Mouse (Mus musculus): ENCODE measurements at regions not wholly inside any gene's neighbourhood (a gene's known extent, or its start where the extent isn't known, plus 50 kb on each side); places are given as distances from the start of the nearest gene placed in this dataset.

DNA sequence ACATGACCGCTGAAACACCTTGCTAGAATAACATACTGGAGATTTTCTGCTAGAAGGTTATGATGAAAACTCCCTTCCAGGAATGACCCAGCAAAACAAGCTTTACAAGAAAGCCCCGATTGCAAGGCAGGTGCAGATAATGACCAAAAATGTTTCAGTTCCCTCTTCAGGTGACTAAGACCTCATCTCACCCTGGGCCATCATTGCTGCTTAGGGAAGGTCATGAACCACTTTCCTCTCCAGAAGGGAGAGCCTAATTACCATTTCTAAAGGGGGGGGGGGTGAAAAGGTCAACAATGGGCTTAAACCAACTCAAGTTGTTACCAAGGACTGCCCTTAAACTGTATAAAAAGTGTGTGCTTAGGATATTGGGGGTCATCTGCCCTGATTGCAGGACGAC lies 59.8 kb upstream of the Speer4c start:
- DNase-seq (ENCODE audit: low spot score in 2 of 2): no peak

DNA sequence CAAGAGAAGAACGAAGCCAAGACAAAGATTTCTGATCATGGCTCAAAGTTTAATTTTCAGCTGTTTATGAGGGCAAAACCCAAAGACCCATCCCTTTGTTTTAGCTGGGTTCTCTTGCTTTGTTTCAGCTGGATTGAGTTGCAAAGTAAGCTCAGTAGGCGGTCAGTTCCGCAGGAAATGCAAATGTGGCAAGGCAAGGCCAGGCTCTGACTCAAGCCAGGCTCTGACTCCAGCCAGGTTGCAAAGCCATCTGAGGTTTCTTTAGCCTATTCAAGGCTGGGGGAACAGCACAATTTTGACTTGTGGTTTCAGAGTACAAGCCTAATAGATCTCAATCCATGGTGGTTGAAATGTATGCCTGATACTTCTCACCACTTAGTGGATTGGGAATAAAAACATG lies 60.5 kb upstream of the Speer4c start:
- DNase-seq (ENCODE audit: low spot score in 2 of 2): no peak

DNA sequence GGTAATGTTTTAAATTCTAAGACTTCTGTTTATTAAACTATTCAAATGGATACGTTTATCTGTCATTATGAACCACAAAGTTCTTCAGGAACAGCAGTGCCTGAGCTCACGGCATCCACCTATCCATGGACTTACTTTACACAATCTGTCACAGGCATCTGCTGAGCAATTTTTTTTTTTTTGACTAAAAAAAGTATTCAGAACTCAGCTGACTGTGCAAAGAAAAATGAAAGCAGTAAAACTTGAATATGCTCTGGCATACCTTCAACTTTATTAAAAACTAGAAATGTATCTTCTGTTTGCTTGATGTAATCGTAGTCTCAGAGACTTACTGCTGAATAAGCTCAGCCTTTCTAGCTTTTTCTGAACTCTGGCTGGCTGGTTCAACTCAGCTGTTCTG lies 62.0 kb upstream of the Speer4c start:
- DNase-seq (ENCODE audit: low spot score in 2 of 2): no peak

DNA sequence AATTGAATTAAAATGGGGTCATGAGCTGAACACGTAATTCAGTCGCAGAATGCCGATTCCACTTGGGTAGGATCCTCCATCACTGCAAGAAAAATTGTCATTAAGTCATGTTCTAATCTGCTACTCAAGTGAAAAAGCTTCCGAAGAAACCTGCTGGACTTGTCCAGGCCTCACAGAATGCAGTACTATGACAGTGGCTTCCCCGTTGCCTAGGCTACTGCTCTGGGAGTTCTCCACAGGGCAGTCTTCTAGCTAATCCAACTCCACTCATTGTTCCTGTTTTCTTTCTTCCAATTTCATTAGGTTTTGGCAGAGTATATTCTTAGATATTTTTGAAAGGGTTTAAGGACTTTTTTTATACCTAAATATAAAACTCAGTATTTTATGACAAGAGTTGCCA lies 89.5 kb upstream of the Speer4c start:
- DNase-seq (ENCODE audit: low spot score in 2 of 2): no peak

DNA sequence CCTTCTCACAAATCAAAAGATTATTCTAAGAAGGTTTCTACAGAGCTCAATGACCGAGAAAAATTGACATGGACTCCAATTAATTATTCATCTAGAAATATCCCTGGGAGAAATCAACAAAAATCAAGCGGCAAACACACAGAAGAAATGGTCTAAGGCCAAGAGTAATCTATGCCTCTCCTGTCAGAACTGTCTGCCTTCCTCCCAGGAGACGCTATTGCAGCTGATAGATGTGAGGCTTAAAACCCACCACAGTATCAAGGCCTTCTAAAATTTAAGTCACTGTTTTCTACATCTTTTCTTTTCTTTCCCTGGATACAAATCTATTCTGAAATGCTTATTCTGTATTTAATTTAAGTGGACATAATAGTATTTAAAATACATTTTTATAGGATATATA lies 102.8 kb upstream of the Speer4c start:
- no peak for DNase-seq (ENCODE audit: low spot score in 2 of 2)

DNA sequence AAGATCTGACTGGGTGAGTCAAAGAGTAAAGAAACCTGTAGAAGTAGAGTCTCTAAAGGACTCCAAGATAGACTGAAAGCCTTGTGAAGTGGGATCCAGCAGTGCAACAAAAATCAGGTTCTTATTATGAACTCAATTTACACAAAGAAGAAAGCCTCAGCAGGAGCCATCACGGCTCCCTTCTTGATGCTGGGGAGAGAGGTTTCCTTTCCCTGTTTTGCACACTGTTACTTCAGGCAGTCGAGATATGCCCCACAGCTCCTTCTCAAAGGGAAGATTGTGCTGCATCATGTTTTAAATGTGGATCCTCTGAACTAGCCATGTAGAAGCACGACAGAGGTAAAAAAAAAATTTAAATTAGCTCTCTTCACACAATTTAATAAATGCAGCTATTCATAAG lies 103.3 kb upstream of the Speer4c start:
- no peak for DNase-seq (ENCODE audit: low spot score in 2 of 2)

DNA sequence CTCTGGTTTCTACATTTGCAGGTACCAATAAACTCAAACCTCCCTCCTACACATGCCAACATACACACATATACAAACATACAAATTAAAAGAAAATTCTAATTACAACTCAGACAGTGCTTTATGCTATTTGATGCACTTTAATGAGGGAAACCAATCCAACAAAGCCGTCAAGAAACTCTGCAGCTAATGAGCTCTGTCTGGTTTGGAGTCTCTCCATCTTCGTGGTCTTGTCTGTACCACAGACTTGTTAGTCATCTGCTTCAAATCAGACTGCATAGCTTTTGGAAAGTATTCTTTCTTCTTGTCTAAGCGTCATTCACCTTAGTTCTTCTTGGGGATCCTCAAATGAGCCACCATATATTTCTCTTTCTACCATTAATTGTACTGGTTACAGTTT lies 108.9 kb upstream of the Speer4c start:
- DNase-seq (ENCODE audit: low spot score in 2 of 2): no peak

DNA sequence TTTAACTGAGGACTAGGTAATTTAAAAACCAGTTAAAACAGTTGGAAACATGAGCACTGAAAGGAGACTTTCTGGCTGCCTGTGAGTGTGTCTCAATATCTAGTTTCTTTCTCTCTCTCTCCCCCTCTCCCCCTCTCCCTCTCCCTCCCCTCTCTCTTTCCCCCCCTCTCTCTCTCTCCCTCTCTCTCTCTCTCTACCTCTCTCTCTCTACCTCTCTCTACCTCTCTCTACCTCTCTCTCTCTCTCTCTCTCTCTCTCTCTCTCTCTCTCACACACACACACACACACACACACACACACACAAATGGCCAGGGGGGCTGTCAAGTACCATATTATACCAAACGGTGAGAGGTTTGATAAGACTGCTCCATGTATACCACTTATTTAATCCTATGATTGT lies 103.0 kb upstream of the Cacna2d1 start:
- no peak for DNase-seq (ENCODE audit: low spot score in 2 of 2)

DNA sequence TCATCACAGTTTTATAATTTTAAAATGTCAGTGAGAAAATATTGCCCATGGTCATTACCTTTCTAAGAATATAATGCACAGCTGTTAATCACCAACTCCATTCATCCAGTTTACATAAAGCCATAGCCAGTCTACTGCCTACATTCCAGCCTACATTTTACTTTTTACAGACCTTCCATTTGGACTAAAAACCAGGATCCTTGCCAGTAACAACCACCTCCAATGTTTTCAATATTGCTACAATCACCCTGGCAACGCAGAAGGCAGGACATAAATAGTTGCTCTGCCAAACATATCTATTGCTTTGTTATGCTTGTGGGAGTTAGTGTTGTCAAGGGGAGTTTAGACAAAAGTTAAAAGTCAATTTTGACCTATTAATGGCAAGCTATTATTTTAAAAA lies 102.2 kb upstream of the Cacna2d1 start:
- DNase-seq (ENCODE audit: low spot score in 2 of 2): no peak

DNA sequence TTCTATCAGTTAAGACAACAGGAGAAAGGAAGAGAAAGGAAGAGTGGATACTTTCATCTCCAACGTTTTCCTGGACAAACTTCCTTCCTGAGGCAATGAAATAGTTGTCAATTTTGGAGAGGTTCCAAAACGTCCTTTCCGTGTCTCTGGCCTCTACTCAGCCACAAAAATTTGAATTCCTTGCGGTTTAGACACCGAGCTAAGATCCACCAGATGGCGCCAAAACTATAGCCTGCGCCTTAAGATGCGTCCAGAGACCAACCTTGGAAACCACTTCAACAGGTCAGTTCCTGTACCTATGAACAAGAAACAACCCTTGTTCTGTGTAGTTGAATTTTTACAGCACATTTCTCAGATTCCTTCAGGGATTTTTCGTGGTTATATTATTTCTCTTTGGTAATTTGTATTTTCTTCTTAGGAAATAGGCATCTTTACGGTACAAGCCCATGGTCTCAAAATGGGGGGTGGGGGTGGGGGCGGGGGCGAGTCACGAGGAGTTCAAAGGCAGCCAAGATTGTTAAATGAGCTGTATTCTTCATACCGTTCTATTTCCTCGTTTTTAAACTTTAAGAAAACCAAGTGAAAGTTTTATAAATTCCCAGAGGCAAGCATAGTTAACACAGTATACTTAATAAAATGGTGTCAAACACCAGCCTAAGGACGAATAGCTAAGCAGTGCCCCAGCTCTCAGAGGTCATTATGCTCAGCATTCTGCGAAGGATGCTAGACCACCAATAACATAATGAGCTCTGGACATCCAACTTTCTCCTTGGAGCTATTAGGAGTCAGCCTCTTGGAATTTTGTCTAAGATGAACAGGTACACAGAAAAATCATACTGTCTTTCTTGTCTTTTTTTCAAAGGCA lies 96.2 kb upstream of the Cacna2d1 start:
- peak in 1 of 2 experiments; percentile 15 for DNase-seq (ENCODE audit: low spot score in 2 of 2)

DNA sequence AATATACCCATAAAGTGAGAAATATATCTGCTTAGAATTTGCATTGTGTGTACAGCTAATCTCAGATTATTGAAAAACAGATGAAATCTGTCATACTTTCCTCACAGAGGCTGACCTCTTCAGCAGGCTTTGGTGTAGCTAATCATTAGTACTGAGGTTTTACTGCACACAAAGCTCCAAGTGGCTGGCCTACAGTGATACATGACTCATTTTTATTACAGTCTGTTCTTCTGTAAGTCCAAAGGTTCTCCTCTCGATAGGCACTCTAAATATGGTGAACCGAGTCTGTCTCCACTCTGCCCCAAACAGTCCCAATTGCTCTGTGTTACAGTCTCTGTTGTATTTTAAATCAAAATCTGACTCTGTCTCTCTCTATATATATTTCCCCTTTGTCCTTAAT lies 87.7 kb upstream of the Cacna2d1 start:
- no peak for DNase-seq (ENCODE audit: low spot score in 2 of 2)

DNA sequence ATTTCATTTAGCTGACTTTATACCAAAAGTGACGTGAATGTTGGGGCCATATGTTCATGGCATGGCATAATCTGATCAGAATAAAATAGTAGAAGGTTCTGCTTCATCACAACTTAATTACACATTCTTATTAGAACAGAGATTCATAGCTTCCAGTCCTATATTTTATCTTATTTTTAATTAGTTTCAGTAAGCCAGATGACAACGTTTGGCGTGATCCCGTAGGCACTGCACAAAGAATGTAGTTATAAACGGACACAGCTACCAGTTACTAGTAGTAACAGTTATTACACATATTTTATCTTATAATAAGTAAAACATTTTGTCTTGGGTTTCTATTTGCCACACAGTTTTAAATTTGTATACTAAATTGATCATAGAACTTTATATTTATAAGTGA lies 85.0 kb upstream of the Cacna2d1 start:
- DNase-seq (ENCODE audit: low spot score in 2 of 2): no peak

DNA sequence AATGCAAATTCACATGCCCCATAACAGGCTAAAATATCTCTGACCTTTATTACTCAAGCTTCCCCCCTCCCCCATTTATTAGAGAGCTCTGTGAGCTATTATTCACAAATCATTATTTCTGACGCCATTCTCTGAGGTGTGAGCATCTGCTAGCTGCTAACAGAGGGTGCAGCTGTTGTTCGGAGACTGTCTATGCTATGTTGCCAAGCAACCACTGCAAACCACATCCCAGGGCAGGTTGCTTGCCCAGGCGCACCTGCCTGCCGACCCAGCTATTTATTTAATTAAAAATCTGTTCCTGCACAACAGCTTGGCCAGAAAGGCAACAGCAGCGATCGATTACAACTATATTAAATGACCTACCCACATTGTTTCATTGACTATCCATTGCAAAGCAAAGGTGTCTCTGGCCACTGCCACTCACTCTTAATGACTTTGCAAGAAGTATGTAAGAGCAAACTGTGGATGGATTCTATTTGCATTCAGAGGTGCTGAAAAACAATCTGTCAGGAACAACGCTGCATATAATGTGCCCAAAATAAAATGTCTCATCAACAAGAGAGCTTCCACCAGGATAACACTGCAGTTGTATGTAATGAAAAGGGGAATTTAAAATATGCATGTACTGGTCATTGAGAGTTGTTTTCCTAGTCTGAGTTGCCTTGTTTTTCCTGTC lies 84.2 kb upstream of the Cacna2d1 start:
- no peak for DNase-seq (ENCODE audit: low spot score in 2 of 2)

DNA sequence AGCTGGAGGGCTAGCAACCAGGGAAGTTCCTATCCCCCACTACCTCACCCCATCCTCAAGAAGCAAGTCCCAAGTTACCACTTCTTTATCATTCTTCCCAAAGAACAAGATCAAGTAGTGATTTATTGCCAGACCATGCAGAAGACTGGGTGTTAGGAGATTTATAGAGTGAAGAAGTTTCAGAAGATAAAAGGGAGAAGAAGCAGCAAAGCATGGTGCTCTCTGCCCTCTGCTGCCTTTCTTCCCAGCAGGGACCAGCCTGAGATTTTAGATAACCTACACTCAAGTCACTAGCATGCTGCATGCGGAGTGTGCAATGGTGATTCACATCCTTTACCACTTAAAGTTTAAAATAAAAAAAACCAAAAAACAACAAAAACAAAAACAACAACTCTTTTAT lies 79.7 kb upstream of the Cacna2d1 start:
- DNase-seq (ENCODE audit: low spot score in 2 of 2): no peak

DNA sequence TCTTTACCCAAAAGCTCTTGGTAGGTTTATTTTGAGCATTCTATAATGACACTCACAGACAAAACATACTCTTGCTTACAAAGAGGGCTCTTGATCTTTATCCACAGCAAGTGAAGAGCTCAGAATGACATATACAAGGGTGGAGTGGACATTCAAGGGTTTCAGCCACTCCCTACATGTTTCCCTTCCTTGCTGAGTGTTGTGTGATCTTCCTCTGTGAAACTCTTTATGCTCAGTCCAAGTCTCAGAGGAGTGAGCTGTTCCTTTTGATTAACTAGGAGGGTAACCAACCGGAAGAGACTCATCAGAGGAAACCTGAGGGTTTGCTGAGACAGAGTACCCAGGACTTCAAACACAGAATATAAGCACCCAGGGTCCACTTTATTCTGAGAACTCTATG lies 77.5 kb upstream of the Cacna2d1 start:
- DNase-seq (ENCODE audit: low spot score in 2 of 2): no peak

DNA sequence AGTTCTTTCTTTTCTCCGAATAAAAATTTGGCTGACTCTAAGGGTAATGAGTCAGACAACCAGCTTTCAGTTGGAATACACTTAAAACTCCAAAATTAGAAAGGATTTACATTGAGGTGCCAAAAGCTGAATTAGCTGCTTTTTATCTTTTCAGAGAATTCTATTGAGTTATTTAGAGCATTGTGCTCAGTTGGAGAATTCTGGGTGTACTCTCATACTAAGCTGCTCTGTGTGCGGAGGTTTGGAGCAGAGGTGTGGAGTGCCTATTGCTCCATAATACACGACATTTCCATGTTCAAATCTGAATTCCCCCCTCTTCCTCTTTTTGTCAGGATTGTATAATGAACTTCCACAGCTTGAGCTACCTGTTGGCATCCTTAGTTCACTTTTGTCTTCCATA lies 60.4 kb upstream of the Cacna2d1 start:
- DNase-seq (ENCODE audit: low spot score in 2 of 2): no peak

DNA sequence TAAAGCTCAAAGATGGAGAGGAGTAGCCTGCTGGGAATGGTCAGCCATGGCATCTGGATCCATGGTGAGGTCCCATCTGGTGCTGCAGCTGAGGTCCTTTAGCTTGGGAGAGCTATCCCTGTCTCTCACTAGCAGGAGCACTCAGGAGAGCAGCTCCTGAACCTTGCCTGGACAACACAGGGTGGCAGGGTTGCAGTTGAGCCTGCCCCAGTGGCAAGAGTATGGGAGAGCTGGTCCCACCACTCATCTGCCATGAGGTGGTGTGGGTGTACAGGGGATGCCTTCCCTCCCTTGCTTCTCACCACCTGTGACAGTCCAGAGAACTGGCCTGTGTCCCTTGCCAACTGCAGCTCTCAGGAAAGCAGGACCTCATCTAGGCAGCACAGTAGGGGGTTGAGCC lies 51.5 kb upstream of the Cacna2d1 start:
- DNase-seq (ENCODE audit: low spot score in 2 of 2): no peak

Measured in spleen, postnatal 10 days (tissue).